Mouse (Mus musculus) urinary bladder, postnatal 0 days (tissue): Measurements from ENCODE around the gene Hist2h3b. TPM values are rescaled to one million over a fixed set of nuclear protein-coding genes. Genes with fewer than 3 reads are reported as not detected.

Experiments used
- microRNA-seq: library from miRNA; unstranded; fragments of <30 nt; microRNA quantifications from one replicate; pipeline ENCODE4, GENCODE M21; 2016
- polyA plus RNA-seq: library from polyadenylated mRNA; unstranded; fragments of >200 nt; fragmentation: Nextera tagmentation; extraction: Ambion mirVana; gene quantifications from 2 replicates; pipeline ENCODE4 v1.2.1, GENCODE M21; 2015

Hist2h3b gene
- 12.7 and 16.3 TPM in 2 replicates for polyA plus RNA-seq

GRCm38 (mm10) chr3:96268051-96268775 is at the start of gene Hist2h3b:
Gene Hist2h3b (plus strand): TSS chr3:96268654.

DNA sequence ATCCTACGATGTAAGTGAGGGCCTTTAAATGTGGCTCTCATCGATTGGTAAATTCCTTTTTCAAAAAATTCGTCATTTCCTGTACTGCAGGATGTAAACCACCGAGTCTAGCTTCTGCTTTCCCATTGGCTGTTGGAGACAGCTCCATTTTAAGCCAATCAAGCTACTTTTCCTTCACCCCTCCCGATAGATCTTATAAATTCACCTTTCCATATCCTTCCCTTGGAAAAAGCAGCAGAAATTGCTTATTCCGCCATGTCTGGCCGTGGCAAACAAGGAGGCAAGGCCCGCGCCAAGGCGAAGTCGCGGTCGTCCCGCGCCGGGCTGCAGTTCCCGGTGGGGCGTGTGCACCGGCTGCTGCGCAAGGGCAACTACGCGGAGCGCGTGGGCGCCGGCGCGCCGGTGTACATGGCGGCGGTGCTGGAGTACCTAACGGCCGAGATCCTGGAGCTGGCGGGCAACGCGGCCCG is 48.8 kb upstream of the Hist2h3b start, which contains the start of the genes Bola1 and Hist2h2ab:
Gene Bola1, minus strand, starts transcription at position 49 of the 470 bp plus-strand sequence.
Gene Hist2h2ab, plus strand, starts transcription at position 205 of the 470 bp plus-strand sequence.

DNA sequence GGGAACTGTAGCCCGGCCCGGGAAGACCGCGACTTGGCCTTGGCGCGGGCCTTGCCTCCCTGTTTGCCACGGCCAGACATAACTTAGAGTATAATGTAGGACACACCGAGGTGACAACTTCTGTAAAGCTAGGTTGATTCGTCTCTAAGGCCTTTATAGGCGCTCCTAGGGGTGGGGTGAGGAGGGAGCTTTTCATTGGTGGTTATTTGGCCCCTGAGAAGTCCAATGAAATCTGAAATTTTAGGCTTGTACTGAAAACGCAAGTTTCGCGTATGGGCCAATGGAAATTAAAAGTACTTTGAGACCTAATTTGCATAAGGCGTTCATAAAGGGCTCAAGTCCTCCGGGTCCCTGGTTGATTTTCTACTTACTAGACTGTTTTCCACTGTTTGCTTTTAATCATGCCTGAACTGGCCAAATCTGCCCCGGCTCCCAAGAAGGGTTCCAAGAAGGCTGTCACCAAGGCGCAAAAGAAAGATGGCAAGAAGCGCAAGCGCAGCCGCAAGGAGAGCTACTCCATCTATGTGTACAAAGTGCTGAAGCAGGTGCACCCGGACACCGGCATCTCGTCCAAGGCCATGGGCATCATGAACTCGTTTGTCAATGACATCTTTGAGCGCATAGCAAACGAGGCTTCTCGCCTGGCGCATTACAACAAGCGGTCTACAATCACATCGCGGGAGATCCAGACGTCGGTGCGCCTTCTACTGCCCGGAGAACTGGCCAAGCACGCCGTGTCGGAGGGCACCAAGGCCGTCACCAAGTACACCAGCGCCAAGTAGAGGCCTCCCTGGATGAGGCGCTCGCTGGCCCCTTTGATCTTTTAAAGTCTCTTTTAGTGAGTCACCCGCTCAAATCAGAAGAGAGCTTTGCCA is 47.5 kb upstream of the Hist2h3b start, which contains the start of the genes Hist2h2ac and Hist2h2be:
Gene Hist2h2ac, minus strand, starts transcription at position 116 of the 875 bp plus-strand sequence.
Gene Hist2h2be, plus strand, starts transcription at position 355 of the 875 bp plus-strand sequence.

DNA sequence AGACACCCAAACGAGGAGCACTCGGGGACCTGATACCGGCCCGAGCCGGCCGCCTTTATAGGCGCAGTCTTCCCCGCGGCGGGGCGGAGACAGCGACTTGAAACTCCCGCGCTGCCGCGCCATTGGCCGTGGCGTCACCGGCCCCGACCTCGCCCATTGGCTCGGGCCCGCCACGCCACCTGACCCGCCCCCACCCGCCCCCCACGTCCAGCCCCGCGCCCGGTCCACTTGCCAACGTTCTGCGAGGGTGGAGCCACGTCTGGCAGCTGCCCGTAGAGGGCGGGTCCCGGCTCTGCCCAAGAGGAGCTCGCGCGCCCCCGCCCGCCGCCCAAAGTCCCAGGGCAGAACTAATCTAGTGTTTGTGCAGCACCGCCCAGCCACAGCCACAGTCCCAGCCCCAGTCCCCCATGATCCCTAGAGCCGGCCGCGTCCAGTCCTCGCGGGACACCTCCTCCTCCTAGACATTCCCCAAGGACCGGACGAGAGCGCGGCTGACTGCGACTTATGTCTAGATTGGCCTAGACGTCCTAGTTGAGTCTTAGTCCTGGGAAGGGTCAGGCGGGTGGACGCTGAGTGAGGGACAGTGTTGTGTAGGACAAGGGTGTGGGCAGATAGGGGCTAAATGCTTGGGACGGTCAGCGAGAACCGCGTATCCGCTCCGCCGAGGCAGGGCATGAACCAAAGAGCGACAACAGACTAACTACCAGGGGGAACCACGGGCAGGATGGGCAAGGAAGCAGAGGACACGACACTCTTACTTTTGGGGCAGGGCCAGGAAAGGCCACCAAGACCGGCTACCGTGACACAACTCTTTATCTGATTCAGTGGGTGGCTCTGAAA is 29.3 kb upstream of the Hist2h3b start, which contains the start of gene Hist2h3c2:
Gene Hist2h3c2, minus strand, starts transcription at position 174 of the 840 bp plus-strand sequence.

DNA sequence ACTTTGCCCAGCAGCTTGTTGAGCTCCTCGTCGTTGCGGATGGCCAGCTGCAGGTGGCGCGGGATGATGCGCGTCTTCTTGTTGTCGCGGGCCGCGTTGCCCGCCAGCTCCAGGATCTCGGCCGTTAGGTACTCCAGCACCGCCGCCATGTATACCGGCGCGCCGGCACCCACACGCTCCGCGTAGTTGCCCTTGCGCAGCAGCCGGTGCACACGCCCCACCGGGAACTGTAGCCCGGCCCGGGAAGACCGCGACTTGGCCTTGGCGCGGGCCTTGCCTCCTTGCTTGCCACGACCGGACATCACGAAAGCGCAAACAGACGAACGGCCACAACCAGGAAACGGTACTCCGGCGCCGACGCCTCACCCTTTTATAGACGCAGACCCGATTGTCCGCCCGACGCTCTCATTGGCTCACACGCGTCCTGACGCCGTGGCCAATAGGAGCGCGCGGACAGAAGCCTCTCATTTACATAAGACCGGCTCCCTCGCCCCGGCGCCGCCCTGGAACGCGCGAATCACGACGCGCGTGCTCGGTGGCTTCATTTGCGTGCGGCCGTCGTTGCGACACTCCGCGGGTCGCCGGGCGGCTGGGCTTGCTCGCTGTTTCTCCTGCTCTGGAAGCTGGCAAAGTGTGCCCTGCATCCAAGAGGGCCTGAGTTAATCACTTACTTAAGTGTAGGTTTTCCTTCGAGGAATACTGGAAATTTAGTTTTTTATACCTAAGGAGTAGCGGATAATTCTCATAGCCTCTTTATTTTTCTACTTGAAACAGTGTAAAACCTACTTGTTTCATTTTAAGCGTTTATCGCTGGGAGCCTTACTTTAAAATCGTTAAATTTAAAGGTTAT is 28.3 kb upstream of the Hist2h3b start, which contains the start of gene Hist2h2aa2:
Gene Hist2h2aa2, minus strand, starts transcription at position 328 of the 850 bp plus-strand sequence.

GRCm38 (mm10) chr3:96245003-96245886 is 23.2 kb upstream of the Hist2h3b start, which contains the start of gene Hist2h2aa1:
Gene Hist2h2aa1 (plus strand): TSS chr3:96245497.

DNA sequence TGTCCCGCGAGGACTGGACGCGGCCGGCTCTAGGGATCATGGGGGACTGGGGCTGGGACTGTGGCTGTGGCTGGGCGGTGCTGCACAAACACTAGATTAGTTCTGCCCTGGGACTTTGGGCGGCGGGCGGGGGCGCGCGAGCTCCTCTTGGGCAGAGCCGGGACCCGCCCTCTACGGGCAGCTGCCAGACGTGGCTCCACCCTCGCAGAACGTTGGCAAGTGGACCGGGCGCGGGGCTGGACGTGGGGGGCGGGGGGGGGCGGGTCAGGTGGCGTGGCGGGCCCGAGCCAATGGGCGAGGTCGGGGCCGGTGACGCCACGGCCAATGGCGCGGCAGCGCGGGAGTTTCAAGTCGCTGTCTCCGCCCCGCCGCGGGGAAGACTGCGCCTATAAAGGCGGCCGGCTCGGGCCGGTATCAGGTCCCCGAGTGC is 22.0 kb upstream of the Hist2h3b start, which contains the start of gene Hist2h3c1:
Gene Hist2h3c1, plus strand, starts transcription at position 259 of the 430 bp plus-strand sequence.

GRCm38 (mm10) chr3:96262979-96263550 is 5.4 kb upstream of the Hist2h3b start, which contains the start of gene Hist2h4:
Gene Hist2h4 (minus strand): TSS chr3:96263311.

GRCm38 (mm10) chr3:96269511-96270474 is 1.3 kb downstream of the Hist2h3b start, which contains the start of gene Hist2h2bb:
Gene Hist2h2bb (plus strand): TSS chr3:96269752.

DNA sequence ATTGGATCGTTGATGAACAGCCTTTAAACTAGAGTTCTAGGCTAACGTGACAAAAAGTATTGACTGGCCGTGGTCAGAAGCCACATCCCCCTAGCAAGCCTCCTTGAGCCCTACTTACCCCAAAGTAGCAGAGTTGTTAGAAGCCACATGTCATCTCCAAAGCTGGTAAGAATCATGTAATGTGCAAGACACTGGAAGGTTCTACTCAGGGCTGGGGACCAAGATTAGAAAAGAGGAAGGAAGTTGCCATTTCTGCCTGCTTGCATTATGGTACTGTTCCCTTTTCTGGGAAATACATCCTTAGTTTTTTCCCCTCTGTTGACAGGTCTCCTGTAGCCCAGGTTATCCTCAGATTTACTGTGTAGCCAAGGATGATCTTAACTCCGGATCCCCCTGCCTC is 25.3 kb downstream of the Hist2h3b start, which contains the start of gene Fcgr1:
Gene Fcgr1, minus strand, starts transcription at position 183 of the 400 bp plus-strand sequence.

Small RNAs within 50 kb of the gene (microRNA-seq; reads per million reads assigned to microRNA genes)
- gene Gm44492, result not detected
- not detected for gene Gm47311
- gene Gm47313, result not detected

Other genes starting within 250 kb of the Hist2h3b start
- 24.9 and 26.9 TPM in 2 replicates for gene Vps45, start 210.2 kb upstream of the Hist2h3b start, polyA plus RNA-seq
- 18.0 and 20.8 TPM in 2 replicates for gene Otud7b, start 164.1 kb upstream of the Hist2h3b start, polyA plus RNA-seq
- 13.2 and 15.1 TPM in 2 replicates for gene Mtmr11, start 106.7 kb upstream of the Hist2h3b start, polyA plus RNA-seq
- 80.2 and 87.8 TPM in 2 replicates for gene Sf3b4, start 96.3 kb upstream of the Hist2h3b start, polyA plus RNA-seq
- 2.2 and 2.8 TPM in 2 replicates for gene Sv2a, start 87.5 kb upstream of the Hist2h3b start, polyA plus RNA-seq
- 40.9 and 46.7 TPM in 2 replicates for gene Bola1, start 48.9 kb upstream of the Hist2h3b start, polyA plus RNA-seq
- not detected in 2 replicates for gene Hist2h2ab, start 48.8 kb upstream of the Hist2h3b start, polyA plus RNA-seq
- 1.8 and 3.0 TPM in 2 replicates for gene Hist2h2ac, start 47.8 kb upstream of the Hist2h3b start, polyA plus RNA-seq
- 3.3 and 3.4 TPM in 2 replicates for gene Hist2h2be, start 47.5 kb upstream of the Hist2h3b start, polyA plus RNA-seq
- 2.2 and 3.0 TPM in 2 replicates for gene Hist2h3c2, start 29.5 kb upstream of the Hist2h3b start, polyA plus RNA-seq
- 129 and 159 TPM in 2 replicates for gene Hist2h2aa2, start 28.4 kb upstream of the Hist2h3b start, polyA plus RNA-seq
- 43.1 and 47.9 TPM in 2 replicates for gene Hist2h2aa1, start 23.2 kb upstream of the Hist2h3b start, polyA plus RNA-seq
- 0.58 and 1.5 TPM in 2 replicates for gene Hist2h3c1, start 22.0 kb upstream of the Hist2h3b start, polyA plus RNA-seq
- gene Hist2h4, start 5.3 kb upstream of the Hist2h3b start, polyA plus RNA-seq, result 4.2 and 7.1 TPM in 2 replicates
- gene Hist2h2bb, start 1.1 kb downstream of the Hist2h3b start, polyA plus RNA-seq, result 0.95 and 1.8 TPM in 2 replicates
- gene Fcgr1, start 25.3 kb downstream of the Hist2h3b start, polyA plus RNA-seq, result 4.6 and 8.0 TPM in 2 replicates
- gene BC107364, start 183.7 kb downstream of the Hist2h3b start, polyA plus RNA-seq, result 0.30 and 0.35 TPM in 2 replicates